Mouse (Mus musculus): ENCODE results near the gene Wfdc13. TPM values are rescaled to one million over a fixed set of nuclear protein-coding genes. Genes with fewer than 3 reads are reported as not detected.
"Not testable (repeated sequence)": the region's sequence is repeated elsewhere in the genome, so short reads cannot be mapped to it uniquely, and the experiment has no call there.

Gene Wfdc13
- polyA plus RNA-seq, 1 experiment = 0.04 TPM

- H3ac ChIP-seq (ENCODE audit: control insufficient read depth, insufficient read length) = no peak overlapping the region
- no peak overlapping the region for H3K4me3 ChIP-seq
- H3K36me3 ChIP-seq (ENCODE audit: control insufficient read depth, insufficient read depth) = no peaks in the 10 kb centered on the region
- no peaks in the 10 kb centered on the region for H3K79me2 ChIP-seq (ENCODE audit: control insufficient read depth, insufficient read depth)
- TF ChIP-seq REST (IDR thresholded peaks at IDR 0.05; ENCODE audit: insufficient read depth, insufficient read length) (no peak), MYOD1 (IDR thresholded peaks at IDR 0.05; ENCODE audit: control insufficient read depth in 1 of 3, insufficient read length in 2 of 3, low read depth in 2 of 3) (no peak), USF1 (IDR thresholded peaks at IDR 0.05; ENCODE audit: low read depth) (no peak), CEBPB (IDR thresholded peaks at IDR 0.05; ENCODE audit: insufficient read depth, poor library complexity, severe bottlenecking) (no peak), TCF3 (IDR thresholded peaks at IDR 0.05; ENCODE audit: insufficient read length, low read depth) (no peak), E2F4 (IDR thresholded peaks at IDR 0.05; ENCODE audit: insufficient read depth) (no peak), MAX (IDR thresholded peaks at IDR 0.05; ENCODE audit: low read depth) (no peak), SRF (IDR thresholded peaks at IDR 0.05; ENCODE audit: control insufficient read depth, insufficient read length, low read depth) (no peak)
- no peak overlapping the region for H3K4me2 ChIP-seq (ENCODE audit: low read depth)
- H3K27me3 ChIP-seq (ENCODE audit: control insufficient read depth, insufficient read depth, insufficient read length) = peaks cover 18% of the 10 kb centered on the region
Measured at GRCm38 (mm10) chr2:164701761-164702160, 16.9 kb downstream of the Wfdc13 start.

GRCm38 (mm10) chr2:164704235-164704634 is 19.3 kb downstream of the Wfdc13 start:
- Histone ChIP-seq H3K79me2 (ENCODE audit: control insufficient read depth, insufficient read depth) (no peaks in the 10 kb centered on the region), H3K4me2 (ENCODE audit: low read depth) (no peak overlapping the region), H3ac (ENCODE audit: control insufficient read depth, insufficient read length) (no peak overlapping the region), H3K36me3 (ENCODE audit: control insufficient read depth, insufficient read depth) (no peaks in the 10 kb centered on the region), H3K27me3 (ENCODE audit: control insufficient read depth, insufficient read depth, insufficient read length) (peaks cover 13% of the 10 kb centered on the region), H3K4me3 (no peak overlapping the region)
- no peak for TF ChIP-seq MYOD1 (IDR thresholded peaks at IDR 0.05; ENCODE audit: control insufficient read depth in 1 of 3, insufficient read length in 2 of 3, low read depth in 2 of 3)
- no peak for TF ChIP-seq REST (IDR thresholded peaks at IDR 0.05; ENCODE audit: insufficient read depth, insufficient read length)
- TF ChIP-seq CEBPB (IDR thresholded peaks at IDR 0.05; ENCODE audit: insufficient read depth, poor library complexity, severe bottlenecking) = no peak
- no peak for TF ChIP-seq POLR2A (IDR thresholded peaks at IDR 0.05; ENCODE audit: insufficient read length, low read depth)
- TF ChIP-seq E2F4 (IDR thresholded peaks at IDR 0.05; ENCODE audit: insufficient read depth) = no peak
- TF ChIP-seq TCF3 (IDR thresholded peaks at IDR 0.05; ENCODE audit: insufficient read length, low read depth) = no peak
- TF ChIP-seq MYOG (IDR thresholded peaks at IDR 0.05; ENCODE audit: control insufficient read depth in 1 of 3, insufficient read depth in 1 of 3, insufficient read length in 2 of 3, low read depth in 2 of 3) = no peak
- TF ChIP-seq POLR2AphosphoS2 (IDR thresholded peaks at IDR 0.05; ENCODE audit: insufficient read length, low read depth) = no peak
- TF ChIP-seq USF1 (IDR thresholded peaks at IDR 0.05; ENCODE audit: low read depth) = no peak
- no peak for TF ChIP-seq MAX (IDR thresholded peaks at IDR 0.05; ENCODE audit: low read depth)
- no peak for TF ChIP-seq TCF12 (IDR thresholded peaks at IDR 0.05; ENCODE audit: insufficient read depth, poor library complexity, severe bottlenecking)
- TF ChIP-seq SRF (IDR thresholded peaks at IDR 0.05; ENCODE audit: control insufficient read depth, insufficient read length, low read depth) = no peak

GRCm38 (mm10) chr2:164705328-164705727 is 20.4 kb downstream of the Wfdc13 start:
- Histone ChIP-seq H3K79me2 (ENCODE audit: control insufficient read depth, insufficient read depth) (no peaks in the 10 kb centered on the region), H3K4me2 (ENCODE audit: low read depth) (no peak overlapping the region)
- no peak for TF ChIP-seq MYOD1 (IDR thresholded peaks at IDR 0.05; ENCODE audit: control insufficient read depth in 1 of 3, insufficient read length in 2 of 3, low read depth in 2 of 3)
- no peak for TF ChIP-seq POLR2A (IDR thresholded peaks at IDR 0.05; ENCODE audit: insufficient read length, low read depth)
- TF ChIP-seq USF1 (IDR thresholded peaks at IDR 0.05; ENCODE audit: low read depth) = no peak
- TF ChIP-seq TCF3 (IDR thresholded peaks at IDR 0.05; ENCODE audit: insufficient read length, low read depth) = no peak
- no peak for TF ChIP-seq MAX (IDR thresholded peaks at IDR 0.05; ENCODE audit: low read depth)
- TF ChIP-seq REST (IDR thresholded peaks at IDR 0.05; ENCODE audit: insufficient read depth, insufficient read length) = no peak
- no peak for TF ChIP-seq MYOG (IDR thresholded peaks at IDR 0.05; ENCODE audit: control insufficient read depth in 1 of 3, insufficient read depth in 1 of 3, insufficient read length in 2 of 3, low read depth in 2 of 3)
- no peak for TF ChIP-seq POLR2AphosphoS2 (IDR thresholded peaks at IDR 0.05; ENCODE audit: insufficient read length, low read depth)
- no peak for TF ChIP-seq E2F4 (IDR thresholded peaks at IDR 0.05; ENCODE audit: insufficient read depth)
- no peak for TF ChIP-seq CEBPB (IDR thresholded peaks at IDR 0.05; ENCODE audit: insufficient read depth, poor library complexity, severe bottlenecking)
- no peak for TF ChIP-seq SRF (IDR thresholded peaks at IDR 0.05; ENCODE audit: control insufficient read depth, insufficient read length, low read depth)
- TF ChIP-seq TCF12 (IDR thresholded peaks at IDR 0.05; ENCODE audit: insufficient read depth, poor library complexity, severe bottlenecking) = no peak

GRCm38 (mm10) chr2:164705991-164706390 is 21.1 kb downstream of the Wfdc13 start:
- H3ac ChIP-seq (ENCODE audit: control insufficient read depth, insufficient read length) = no peak overlapping the region
- H3K27me3 ChIP-seq (ENCODE audit: control insufficient read depth, insufficient read depth, insufficient read length) = peaks cover 11% of the 10 kb centered on the region
- H3K4me2 ChIP-seq (ENCODE audit: low read depth) = no peak overlapping the region
- no peak overlapping the region for H3K4me3 ChIP-seq
- no peaks in the 10 kb centered on the region for H3K79me2 ChIP-seq (ENCODE audit: control insufficient read depth, insufficient read depth)
- H3K36me3 ChIP-seq (ENCODE audit: control insufficient read depth, insufficient read depth) = no peaks in the 10 kb centered on the region
- no peak for TF ChIP-seq MAX (IDR thresholded peaks at IDR 0.05; ENCODE audit: low read depth)

More at GRCm38 (mm10) chr2:164705328-164705727, 20.4 kb downstream of the Wfdc13 start:
- H3K36me3 ChIP-seq (ENCODE audit: control insufficient read depth, insufficient read depth) = no peaks in the 10 kb centered on the region
- peaks cover 16% of the 10 kb centered on the region for H3K27me3 ChIP-seq (ENCODE audit: control insufficient read depth, insufficient read depth, insufficient read length)
- H3K4me3 ChIP-seq = no peak overlapping the region
- H3ac ChIP-seq (ENCODE audit: control insufficient read depth, insufficient read length) = no peak overlapping the region

- TF ChIP-seq USF1 (IDR thresholded peaks at IDR 0.05; ENCODE audit: low read depth) (no peak), POLR2AphosphoS2 (IDR thresholded peaks at IDR 0.05; ENCODE audit: insufficient read length, low read depth) (no peak), CEBPB (IDR thresholded peaks at IDR 0.05; ENCODE audit: insufficient read depth, poor library complexity, severe bottlenecking) (no peak), TCF3 (IDR thresholded peaks at IDR 0.05; ENCODE audit: insufficient read length, low read depth) (no peak), MAX (IDR thresholded peaks at IDR 0.05; ENCODE audit: low read depth) (no peak), POLR2A (IDR thresholded peaks at IDR 0.05; ENCODE audit: insufficient read length, low read depth) (no peak), E2F4 (IDR thresholded peaks at IDR 0.05; ENCODE audit: insufficient read depth) (no peak), SRF (IDR thresholded peaks at IDR 0.05; ENCODE audit: control insufficient read depth, insufficient read length, low read depth) (no peak), TCF12 (IDR thresholded peaks at IDR 0.05; ENCODE audit: insufficient read depth, poor library complexity, severe bottlenecking) (no peak), MYOD1 (IDR thresholded peaks at IDR 0.05; ENCODE audit: control insufficient read depth in 1 of 3, insufficient read length in 2 of 3, low read depth in 2 of 3) (no peak), MYOG (IDR thresholded peaks at IDR 0.05; ENCODE audit: control insufficient read depth in 1 of 3, insufficient read depth in 1 of 3, insufficient read length in 2 of 3, low read depth in 2 of 3) (no peak), REST (IDR thresholded peaks at IDR 0.05; ENCODE audit: insufficient read depth, insufficient read length) (no peak)
- peaks cover 44% of the 10 kb centered on the region for H3K27me3 ChIP-seq (ENCODE audit: control insufficient read depth, insufficient read depth, insufficient read length)
- no peak within 1 kb of the TSS for H3K4me2 ChIP-seq (ENCODE audit: low read depth)
- no peak within 1 kb of the TSS for H3ac ChIP-seq (ENCODE audit: control insufficient read depth, insufficient read length)
- H3K79me2 ChIP-seq (ENCODE audit: control insufficient read depth, insufficient read depth) = no peaks in the 10 kb centered on the region
- no peaks in the 10 kb centered on the region for H3K36me3 ChIP-seq (ENCODE audit: control insufficient read depth, insufficient read depth)
- no peak within 1 kb of the TSS for H3K4me3 ChIP-seq
Measured at GRCm38 (mm10) chr2:164715005-164715404, 30.1 kb downstream of the Wfdc13 start, which contains the start of gene Spint5. Gene Spint5 (plus strand): TSS chr2:164715305.

GRCm38 (mm10) chr2:164716194-164716786 is 31.4 kb downstream of the Wfdc13 start:
- H3K27me3 ChIP-seq (ENCODE audit: control insufficient read depth, insufficient read depth, insufficient read length) = peaks cover 44% of the 10 kb centered on the region
- H3K4me3 ChIP-seq = not testable (repeated sequence)

More at GRCm38 (mm10) chr2:164716194-164716786, 31.4 kb downstream of the Wfdc13 start:
- not testable (repeated sequence) for H3K4me2 ChIP-seq (ENCODE audit: low read depth); H3ac ChIP-seq (ENCODE audit: control insufficient read depth, insufficient read length); H3K79me2 ChIP-seq (ENCODE audit: control insufficient read depth, insufficient read depth); H3K36me3 ChIP-seq (ENCODE audit: control insufficient read depth, insufficient read depth)
